Mouse (Mus musculus) CH12.LX (cell line): ENCODE results near the gene Asic2. TPM values are rescaled to one million over a fixed set of nuclear protein-coding genes. Genes with fewer than 3 reads are reported as not detected.
A peak's percentile ranks its signal among the peaks of the same experiment; 100 is the strongest.

Source experiments
- DNase-seq: peaks from one replicate; pipeline ENCODE4 v3.0.0-alpha.2; 2013; ENCODE audit errors: extremely low read depth
- H3K27ac ChIP-seq: 2 replicates; pipeline ENCODE4 v1.5.1; 2012; ENCODE audit warnings: low read depth, mild to moderate bottlenecking, control low read depth, moderate library complexity; ENCODE audit not compliant: insufficient read depth
- H3K27me3 ChIP-seq: replicated peaks from 2 replicates; pipeline ENCODE3; 2012; ENCODE audit warnings: inconsistent platforms
- H3K36me3 ChIP-seq, 2 experiments: replicated peaks in 1 of 2; 2 replicates each; pipeline versions ENCODE3 to v1.6.1; 2012; ENCODE audit warnings: inconsistent platforms in 1 of 2, low read length in 1 of 2, mild to moderate bottlenecking in 1 of 2, mixed read lengths in 1 of 2, moderate library complexity in 1 of 2; ENCODE audit not compliant: control insufficient read depth in 1 of 2, insufficient read depth in 1 of 2
- H3K4me1 ChIP-seq, 2 experiments: 2 replicates each; pipeline ENCODE4 v1.6.1; 2012; ENCODE audit warnings: inconsistent platforms in 1 of 2, moderate library complexity in 1 of 2; ENCODE audit not compliant: insufficient read depth in 2 of 2, control insufficient read depth in 1 of 2
- H3K4me2 ChIP-seq: 2 replicates; pipeline ENCODE4 v1.6.1; 2012; ENCODE audit warnings: low read depth, mild to moderate bottlenecking, control low read depth; ENCODE audit not compliant: poor library complexity, insufficient read depth, severe bottlenecking
- H3K4me3 ChIP-seq, 3 experiments: fragments of 150-350 bp in 1 of 3; sonication (generic) in 1 of 3; replicated peaks in 1 of 3; 2 replicates each; pipeline versions ENCODE3 to v1.5.1; 2011 to 2012; ENCODE audit warnings: low read depth in 2 of 3, low read length in 2 of 3, mild to moderate bottlenecking in 2 of 3, moderate library complexity in 2 of 3, control low read depth in 1 of 3, improper control_type of control experiment in 1 of 3, inconsistent platforms in 1 of 3, mixed read lengths in 1 of 3; ENCODE audit not compliant: poor library complexity in 1 of 3
- H3K79me2 ChIP-seq: replicated peaks from 2 replicates; pipeline ENCODE4 v1.6.1; 2012; ENCODE audit warnings: mild to moderate bottlenecking, moderate library complexity; ENCODE audit not compliant: control insufficient read depth, poor library complexity, insufficient read depth, severe bottlenecking; ENCODE audit errors: extremely low read depth
- H3K9ac ChIP-seq: 2 replicates; pipeline ENCODE4 v1.6.1; 2012; ENCODE audit warnings: low read depth, mild to moderate bottlenecking, control low read depth, moderate library complexity; ENCODE audit not compliant: insufficient read depth
- H3K9me3 ChIP-seq: replicated peaks from 2 replicates; pipeline ENCODE3; 2012; ENCODE audit warnings: low read length, inconsistent platforms, mixed read lengths
- BHLHE40 ChIP-seq: IDR thresholded peaks from 2 replicates; pipeline ENCODE4 v1.6.1; 2011; ENCODE audit warnings: mild to moderate bottlenecking, low read depth, low read length, improper control_type of control experiment
- CHD1 ChIP-seq: IDR thresholded peaks from 2 replicates; pipeline ENCODE4 v1.6.1; 2012; ENCODE audit warnings: low read depth, low read length, improper control_type of control experiment, inconsistent platforms
- CHD2 ChIP-seq: IDR thresholded peaks from 2 replicates; pipeline ENCODE4 v1.6.1; 2011; ENCODE audit warnings: low read length, improper control_type of control experiment
- CTCF ChIP-seq, 2 experiments: IDR thresholded peaks in 1 of 2; conservative IDR thresholded peaks in 1 of 2; 2 replicates each; pipeline ENCODE4 v1.5.1; 2011 to 2012; ENCODE audit warnings: low read depth in 2 of 2, low read length in 2 of 2, improper control_type of control experiment in 1 of 2, inconsistent platforms in 1 of 2, mild to moderate bottlenecking in 1 of 2, moderate library complexity in 1 of 2
- E2F4 ChIP-seq: IDR thresholded peaks from 2 replicates; pipeline ENCODE4 v1.6.1; 2011; ENCODE audit warnings: low read depth, low read length, improper control_type of control experiment; ENCODE audit not compliant: insufficient replicate concordance
- EP300 ChIP-seq: IDR thresholded peaks from 2 replicates; pipeline ENCODE4 v1.6.1; 2011; ENCODE audit warnings: low read length, improper control_type of control experiment
- ETS1 ChIP-seq: conservative IDR thresholded peaks from 2 replicates; pipeline ENCODE4 v1.6.1; 2012; ENCODE audit warnings: low read depth, mild to moderate bottlenecking, inconsistent platforms, low read length, improper control_type of control experiment, moderate library complexity
- GABPA ChIP-seq: IDR thresholded peaks from 2 replicates; pipeline ENCODE4 v1.6.1; 2012; ENCODE audit warnings: low read depth, low read length, improper control_type of control experiment, inconsistent platforms; ENCODE audit not compliant: insufficient replicate concordance
- IRF4 ChIP-seq: IDR thresholded peaks from 2 replicates; pipeline ENCODE4 v1.6.1; 2014; ENCODE audit warnings: low read depth, mild to moderate bottlenecking, inconsistent platforms, low read length, improper control_type of control experiment
- JUN ChIP-seq: IDR thresholded peaks from 2 replicates; pipeline ENCODE4 v1.6.1; 2011; ENCODE audit warnings: low read depth, mild to moderate bottlenecking, low read length, improper control_type of control experiment, moderate library complexity; ENCODE audit not compliant: insufficient read depth
- MAFK ChIP-seq: IDR thresholded peaks from 2 replicates; pipeline ENCODE4 v1.6.1; 2011; ENCODE audit warnings: low read length, improper control_type of control experiment; ENCODE audit not compliant: insufficient replicate concordance
- MAX ChIP-seq: IDR thresholded peaks from 2 replicates; pipeline ENCODE4 v1.6.1; 2011; ENCODE audit warnings: low read length, improper control_type of control experiment
- NELFE ChIP-seq: IDR thresholded peaks from 2 replicates; pipeline ENCODE4 v1.6.1; 2011; ENCODE audit warnings: low read depth, low read length, improper control_type of control experiment
- POLR2A ChIP-seq: IDR thresholded peaks from 2 replicates; pipeline ENCODE4 v1.6.1; 2011; ENCODE audit warnings: low read depth, mild to moderate bottlenecking, improper control_type of control experiment, low read length
- POLR2AphosphoS2 ChIP-seq: IDR thresholded peaks from 2 replicates; pipeline ENCODE4 v1.6.1; 2011; ENCODE audit warnings: low read depth, low read length, improper control_type of control experiment
- RAD21 ChIP-seq: IDR thresholded peaks from 2 replicates; pipeline ENCODE4 v1.6.1; 2011; ENCODE audit warnings: low read depth, mild to moderate bottlenecking, low read length, improper control_type of control experiment, moderate library complexity
- RCOR1 ChIP-seq: conservative IDR thresholded peaks from 2 replicates; pipeline ENCODE4 v1.6.1; 2012; ENCODE audit warnings: low read depth, mild to moderate bottlenecking, inconsistent platforms, low read length, improper control_type of control experiment
- SMC3 ChIP-seq: IDR thresholded peaks from 2 replicates; pipeline ENCODE4 v1.6.1; 2011; ENCODE audit warnings: low read depth, low read length, improper control_type of control experiment
- TBP ChIP-seq: conservative IDR thresholded peaks from 2 replicates; pipeline ENCODE4 v1.6.1; 2011; ENCODE audit warnings: low read depth, low read length, improper control_type of control experiment
- UBTF ChIP-seq: IDR thresholded peaks from 2 replicates; pipeline ENCODE4 v1.6.1; 2012; ENCODE audit warnings: low read depth, mild to moderate bottlenecking, inconsistent platforms, low read length, improper control_type of control experiment, moderate library complexity
- USF1 ChIP-seq: IDR thresholded peaks from 2 replicates; pipeline ENCODE4 v1.6.1; 2014; ENCODE audit warnings: low read depth, mild to moderate bottlenecking, inconsistent platforms, low read length, improper control_type of control experiment
- USF2 ChIP-seq: conservative IDR thresholded peaks from 2 replicates; pipeline ENCODE4 v1.6.1; 2011; ENCODE audit warnings: low read depth, low read length, improper control_type of control experiment
- ZC3H11A ChIP-seq: IDR thresholded peaks from 2 replicates; pipeline ENCODE4 v1.6.1; 2012; ENCODE audit warnings: low read depth, mild to moderate bottlenecking, inconsistent platforms, low read length, improper control_type of control experiment
- ZKSCAN1 ChIP-seq: IDR thresholded peaks from 2 replicates; pipeline ENCODE4 v1.6.1; 2012; ENCODE audit warnings: low read depth, inconsistent platforms, low read length, improper control_type of control experiment, borderline replicate concordance
- ZMIZ1 ChIP-seq: IDR thresholded peaks from 2 replicates; pipeline ENCODE4 v1.6.1; 2012; ENCODE audit warnings: low read depth, mild to moderate bottlenecking, inconsistent platforms, low read length, improper control_type of control experiment
- ZNF384 ChIP-seq: IDR thresholded peaks from 2 replicates; pipeline ENCODE4 v1.6.1; 2012; ENCODE audit warnings: low read depth, low read length, improper control_type of control experiment, inconsistent platforms
- dilution Hi-C: fragments of 300-500 bp; cut with MboI; formaldehyde crosslinking; loops from 2 replicates; pipeline ENCODE4 v1.14.3; 2020; ENCODE audit warnings: low sequenced_read_pairs; ENCODE audit not compliant: extremely low pct_unique_long_range_greater_than_20kb, extremely low pct_ligation_motif_present
- in situ Hi-C: fragments of 300-500 bp; cut with MboI; formaldehyde crosslinking; loops from 3 replicates; pipeline ENCODE4 v1.14.3; 2019; ENCODE audit warnings: low sequenced_read_pairs, low pct_ligation_motif_present, low pct_unique_long_range_greater_than_20kb, mixed read lengths
- polyA plus RNA-seq: library from polyadenylated mRNA; unstranded; fragments of >175 nt; gene quantifications from 2 replicates; pipeline ENCODE4 v1.2.1, GENCODE M21; 2012; ENCODE audit warnings: low read depth; ENCODE audit not compliant: insufficient read length
- total RNA-seq, 2 experiments: library from RNA; depleted of rRNA; stranded (reverse); fragments of 300-350 nt in 1 of 2; fragments of >200 nt in 1 of 2; gene quantifications; 2 replicates each; pipeline ENCODE4 v1.2.3; 2012 to 2014

Gene Asic2
- total and polyA plus RNA-seq, 3 experiments, result not detected

- TF ChIP-seq RCOR1, result no peak
Measured at GRCm38 (mm10) chr11:80923286-80923951, 1044.8 kb downstream of the Asic2 start (continued).

GRCm38 (mm10) chr11:80918332-80918731 is 1049.9 kb downstream of the Asic2 start:
- Histone ChIP-seq H3K79me2 (no peaks in the 10 kb centered on the region), H3K9me3 (no peaks in the 10 kb centered on the region)
- dilution Hi-C loops, result no loop called here

GRCm38 (mm10) chr11:80917688-80918087 is 1050.6 kb downstream of the Asic2 start:
- in situ Hi-C loops, result loop anchor here (25.0 kb wide), 1 partner anchor 595 kb away; no protein-coding TSS in a partner anchor
- dilution Hi-C loops, result no loop called here
- Histone ChIP-seq H3K36me3 (no peaks in the 10 kb centered on the region), H3K4me2 (no peak overlapping the region), H3K9ac (no peak overlapping the region), H3K4me1 (no peaks in the 10 kb centered on the region; a peak in 1 of 4 replicates), H3K9me3 (no peaks in the 10 kb centered on the region), H3K27ac (no peak overlapping the region), H3K79me2 (no peaks in the 10 kb centered on the region), H3K27me3 (peaks cover 51% of the 10 kb centered on the region), H3K4me3 (no peak overlapping the region)
- TF ChIP-seq JUN (no peak), POLR2AphosphoS2 (no peak), SMC3 (peak; percentile 52), BHLHE40 (no peak), CHD2 (no peak), ZKSCAN1 (no peak), USF1 (no peak), MAFK (no peak), UBTF (no peak), IRF4 (no peak), ZNF384 (no peak), TBP (no peak), USF2 (no peak), MAX (no peak), GABPA (no peak), CTCF (conservative IDR thresholded peaks at IDR 0.05 in 1 of 2, IDR thresholded peaks at IDR 0.05 in 1 of 2; ENCODE audit: low read depth in 2 of 2, low read length in 2 of 2) (peak; percentile 51 to 68; a peak in 3 of 4 replicates), NELFE (no peak), RAD21 (peak; percentile 19), ETS1 (no peak), EP300 (no peak), POLR2A (no peak), CHD1 (no peak), E2F4 (no peak)
- peak; percentile 48 for DNase-seq

More at GRCm38 (mm10) chr11:80918332-80918731, 1049.9 kb downstream of the Asic2 start:
- peaks cover 52% of the 10 kb centered on the region for H3K27me3 ChIP-seq
- H3K9ac ChIP-seq, result no peak overlapping the region
- no peak overlapping the region for H3K4me2 ChIP-seq
- no peak overlapping the region for H3K27ac ChIP-seq
- DNase-seq, result no peak
- no peak overlapping the region for H3K4me3 ChIP-seq
- no peak for TF ChIP-seq IRF4
- TF ChIP-seq ZMIZ1, result no peak
- no peak for TF ChIP-seq USF2
- TF ChIP-seq USF1, result no peak
- 0 out of 4 replicates have a peak, but pooled peaks of 1 of the 2 experiments have one; percentile 1 for TF ChIP-seq CTCF (conservative IDR thresholded peaks at IDR 0.05 in 1 of 2, IDR thresholded peaks at IDR 0.05 in 1 of 2; ENCODE audit: low read depth in 2 of 2, low read length in 2 of 2)
- no peak for TF ChIP-seq ZC3H11A
- in situ Hi-C loops, result loop anchor here (25.0 kb wide), 1 partner anchor 594 kb away; no protein-coding TSS in a partner anchor
- H3K4me1 ChIP-seq, result no peaks in the 10 kb centered on the region; a peak in 1 of 4 replicates
- no peaks in the 10 kb centered on the region for H3K36me3 ChIP-seq
